Mouse (Mus musculus) adrenal gland, postnatal 10 days (tissue): ENCODE measurements at regions not wholly inside any gene's neighbourhood (a gene's known extent, or its start where the extent isn't known, plus 50 kb on each side); places are given as distances from the start of the nearest gene placed in this dataset.
A peak's percentile ranks its signal among the peaks of the same experiment; 100 is the strongest.

ENCODE experiments used
- DNase-seq: peaks from one replicate; pipeline ENCODE4 v3.0.0; 2021; ENCODE audit warnings: mixed read lengths

DNA sequence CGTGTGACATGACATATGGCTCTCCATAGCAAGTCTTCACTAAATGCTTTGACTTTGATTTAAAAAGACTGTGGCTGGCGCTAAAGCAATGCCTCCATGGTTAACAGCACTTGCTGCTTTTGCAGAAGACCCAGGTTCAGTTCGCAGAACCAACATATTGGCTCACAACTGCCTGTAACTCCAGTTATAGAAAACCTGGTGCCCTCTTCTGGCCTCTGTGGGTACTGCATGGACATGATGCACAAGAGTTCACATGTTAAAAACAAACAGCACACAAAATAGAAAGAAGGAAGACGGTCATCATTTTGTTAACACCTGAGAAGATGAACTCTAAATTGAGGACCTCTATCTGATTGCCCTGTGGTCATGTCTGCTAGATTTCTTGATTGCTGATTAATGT, 423.8 kb downstream of the Rwdd3 start:
- DNase-seq, result peak; percentile 50

DNA sequence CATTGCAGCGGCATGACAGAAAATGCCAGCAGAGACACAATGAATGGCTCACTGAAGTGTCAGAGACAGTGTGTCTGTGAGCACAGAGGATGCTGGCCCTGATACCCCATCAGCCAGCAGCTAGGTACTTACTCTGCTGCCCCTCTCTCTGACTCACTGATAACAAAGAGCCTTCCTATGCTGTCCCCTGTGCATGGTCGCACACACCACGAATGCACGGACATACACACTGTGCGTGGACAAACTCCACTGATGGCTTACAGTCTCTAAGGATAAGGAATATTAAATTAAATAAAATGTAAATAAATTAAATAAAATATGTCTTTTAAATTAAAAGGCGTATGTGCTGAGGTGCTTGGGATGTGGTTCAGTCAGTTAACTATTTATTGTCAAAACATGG, 438.2 kb downstream of the Rwdd3 start:
- no peak for DNase-seq

DNA sequence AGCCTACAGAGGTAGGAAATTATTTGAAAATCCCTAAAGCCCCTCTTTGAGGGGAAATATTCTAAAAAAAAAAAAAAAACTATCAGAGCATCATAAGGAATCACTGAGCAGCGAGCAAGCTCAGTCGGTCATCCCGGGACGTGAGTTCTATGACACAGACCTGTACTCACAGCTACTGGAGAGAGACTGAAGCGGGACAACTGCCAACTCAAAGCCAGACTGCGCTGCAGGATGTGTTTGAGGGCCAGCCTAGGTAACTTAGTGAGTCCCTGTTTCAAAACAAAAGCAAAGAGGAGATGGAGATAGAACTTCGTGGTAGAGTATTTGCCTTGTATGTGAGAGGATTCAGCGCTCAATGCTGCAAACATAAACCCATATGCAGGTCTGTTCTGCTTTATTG, 439.1 kb downstream of the Rwdd3 start:
- no peak for DNase-seq

DNA sequence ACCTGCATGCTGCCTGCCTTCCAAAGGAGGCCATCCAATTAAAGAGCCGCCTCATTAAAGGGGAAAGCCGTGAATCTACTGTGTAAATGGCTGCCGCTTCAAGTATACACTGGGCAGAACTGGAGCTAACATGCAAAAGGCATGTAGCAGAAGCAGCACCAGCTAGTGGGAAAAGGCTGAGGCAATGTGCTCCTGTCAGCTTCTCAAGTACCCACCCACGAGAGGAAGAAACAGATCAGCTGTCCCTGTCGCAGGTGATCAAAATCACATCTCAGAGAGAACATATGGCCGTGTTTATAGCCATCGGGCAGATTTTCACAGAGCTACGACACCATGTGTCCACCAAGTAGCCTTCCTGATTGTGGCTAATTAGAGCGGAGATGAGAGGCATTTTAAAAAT, 440.2 kb downstream of the Rwdd3 start:
- DNase-seq, result no peak

DNA sequence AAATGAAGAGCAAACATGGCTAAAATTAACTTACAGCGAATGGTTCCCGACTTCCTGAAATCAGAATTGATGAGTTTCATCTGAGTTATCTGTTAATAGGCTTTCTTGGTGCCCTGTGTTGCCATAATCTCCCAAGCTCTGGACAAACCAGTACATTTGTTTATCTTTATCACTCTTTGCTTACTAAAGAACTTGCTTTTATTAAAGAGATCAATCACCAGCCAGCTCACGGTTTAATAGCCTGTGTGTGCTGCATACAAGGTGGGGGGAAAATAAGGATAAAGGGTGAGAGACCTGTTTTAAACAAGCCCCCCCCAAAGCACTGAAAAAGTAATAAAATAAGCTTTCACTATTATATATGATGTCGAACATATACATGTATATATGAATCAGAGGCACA, 441.3 kb downstream of the Rwdd3 start:
- no peak for DNase-seq

DNA sequence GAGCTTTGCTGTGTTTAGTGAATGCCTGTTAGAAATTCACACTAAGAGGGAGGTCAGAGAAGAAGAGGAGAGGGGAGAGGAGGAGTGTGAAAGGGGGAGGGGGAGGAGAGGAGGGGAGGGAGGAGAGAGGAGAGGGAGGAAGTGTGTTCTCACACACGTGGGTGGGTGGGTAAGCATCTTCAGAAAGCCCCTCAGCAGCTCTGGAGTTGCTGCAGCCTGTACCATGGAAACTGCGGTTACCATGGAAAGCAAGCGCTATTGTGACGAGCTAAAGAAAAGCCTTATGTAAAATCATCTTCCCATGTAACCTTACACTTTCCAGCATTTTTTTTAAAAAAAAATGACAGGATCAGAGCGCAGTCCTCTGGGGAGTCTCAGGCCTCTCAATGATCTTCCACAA, 441.8 kb downstream of the Rwdd3 start:
- DNase-seq, result no peak

DNA sequence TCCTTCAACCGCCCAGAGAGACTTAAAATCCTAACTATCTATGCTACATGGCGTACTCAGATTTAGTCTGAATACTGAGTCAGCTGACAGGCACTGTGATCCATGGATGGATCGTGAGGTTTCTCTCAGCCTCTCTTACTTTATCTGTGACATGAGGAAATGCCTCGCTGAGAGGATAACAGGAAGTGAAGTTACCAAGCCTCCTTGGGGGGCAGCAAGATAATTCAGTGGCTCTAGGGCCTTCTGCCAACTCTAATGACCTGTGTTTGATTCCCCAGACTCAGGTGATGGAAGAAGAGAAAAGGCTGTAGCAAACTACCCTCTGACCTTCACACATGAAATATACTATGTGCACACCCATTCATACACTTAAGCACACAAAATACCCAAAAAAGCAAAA, 486.3 kb downstream of the Rwdd3 start:
- no peak for DNase-seq

DNA sequence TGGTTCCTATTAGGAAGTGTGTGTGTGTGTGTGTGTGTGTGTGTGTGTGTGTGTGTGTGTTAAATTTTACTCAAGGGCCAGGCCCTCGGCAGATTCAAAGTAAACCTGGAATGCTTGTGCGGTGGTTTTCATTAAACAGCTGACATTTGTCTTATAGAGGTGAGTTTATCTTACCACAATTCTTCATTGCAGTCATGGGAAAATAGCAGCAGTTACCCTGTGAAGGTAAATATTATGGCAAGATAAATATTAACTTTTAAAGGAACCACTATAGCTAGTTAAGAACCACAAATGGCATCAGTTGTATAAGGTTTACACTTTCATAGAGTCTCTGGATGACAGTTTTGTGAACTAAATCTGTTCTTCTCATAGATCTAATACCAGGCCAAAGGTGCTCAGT, 495.6 kb downstream of the Rwdd3 start:
- no peak for DNase-seq

DNA sequence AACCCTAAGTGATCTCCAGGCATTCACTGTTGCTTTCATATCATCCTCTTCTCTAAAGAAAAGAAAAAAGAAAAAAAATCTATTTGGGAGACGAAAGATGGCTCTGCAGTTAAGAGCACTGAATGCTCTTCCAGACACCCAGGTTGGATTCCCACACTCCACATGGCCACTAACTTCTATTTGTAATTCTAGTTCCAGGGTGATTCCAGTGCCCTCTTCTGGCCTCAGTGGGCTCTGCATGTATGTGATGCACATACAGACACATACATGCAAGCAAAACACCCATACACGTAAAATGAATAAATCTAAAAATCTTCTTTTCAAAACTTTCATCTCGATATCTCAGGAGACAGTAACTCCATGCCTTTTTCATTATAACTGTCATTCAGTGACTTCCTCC, 502.8 kb downstream of the Rwdd3 start:
- DNase-seq, result no peak

DNA sequence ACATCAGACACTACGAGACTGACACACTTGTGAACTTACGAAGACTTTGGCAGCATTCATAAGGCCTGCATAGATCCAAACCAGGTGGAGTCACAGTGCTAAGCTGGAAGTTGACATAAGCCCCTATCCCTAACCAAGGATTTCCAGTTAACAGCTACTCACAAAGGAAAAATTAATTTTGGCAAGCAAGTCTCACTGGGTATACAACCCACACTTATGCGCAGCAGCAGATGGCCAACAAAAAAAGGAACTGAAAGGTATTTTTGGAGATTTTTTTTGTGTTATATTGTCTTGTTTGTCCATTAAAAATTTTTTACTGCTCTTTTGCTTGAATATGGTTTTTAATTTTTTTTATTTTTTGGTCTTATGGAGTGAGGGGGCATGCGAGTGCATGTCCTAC, 509.0 kb downstream of the Rwdd3 start:
- DNase-seq, result no peak

DNA sequence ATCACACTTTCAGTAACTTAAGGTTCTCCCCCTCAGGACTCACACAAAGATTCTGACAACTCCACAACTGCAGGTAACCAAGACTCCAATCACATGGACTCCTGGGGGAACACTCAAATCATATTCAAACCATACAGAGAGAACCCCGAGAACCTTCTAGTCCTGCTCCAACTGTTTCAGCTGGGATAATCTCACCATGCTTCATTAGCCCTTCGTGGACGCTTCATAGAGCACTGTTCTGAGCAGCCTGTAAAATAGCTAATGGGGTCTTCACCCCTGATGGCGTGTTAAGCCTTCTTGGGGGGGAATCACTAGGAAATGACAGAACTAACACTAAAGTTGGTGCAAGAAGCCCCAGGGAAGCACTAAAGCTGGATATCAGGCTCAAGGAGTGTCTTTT, 510.7 kb downstream of the Rwdd3 start:
- DNase-seq, result no peak

DNA sequence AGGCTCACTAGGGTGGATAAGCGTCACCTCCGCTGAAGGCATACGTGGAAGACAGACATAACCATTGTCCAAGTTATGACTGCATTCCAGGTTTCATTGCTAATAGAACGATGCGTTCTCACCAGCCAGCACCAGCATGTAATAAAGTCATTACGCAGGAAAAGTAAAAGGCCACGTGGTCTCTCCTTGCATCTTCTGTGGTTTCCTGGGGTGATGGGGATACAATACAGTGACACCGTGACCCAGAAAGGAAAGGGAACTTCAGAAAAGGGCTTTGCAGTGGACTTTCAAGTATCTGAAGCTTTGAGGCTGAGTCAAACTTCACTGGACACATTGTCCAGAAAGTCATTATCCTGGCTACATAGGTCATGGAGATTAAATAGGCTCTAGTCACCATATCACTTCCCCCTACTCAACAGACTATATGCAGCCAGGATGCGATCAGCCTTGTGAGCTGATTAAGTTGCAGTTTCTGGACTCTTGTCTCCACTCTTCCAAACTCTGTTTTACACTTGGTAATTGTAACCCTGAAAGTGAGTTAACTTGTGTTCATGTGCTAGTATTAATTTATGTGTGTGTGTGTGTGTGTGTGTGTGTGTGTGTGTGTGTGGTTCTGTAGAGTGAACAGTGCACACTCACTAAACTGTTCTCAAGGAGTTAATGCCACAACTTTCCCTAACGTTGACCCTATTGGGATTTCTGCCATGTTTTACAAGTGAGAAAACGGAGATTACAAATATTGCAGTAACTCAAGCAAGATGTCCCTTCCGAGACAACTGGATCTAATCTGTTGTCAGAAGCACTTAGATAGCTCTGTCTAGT, 522.2 kb downstream of the Rwdd3 start:
- DNase-seq, result no peak

DNA sequence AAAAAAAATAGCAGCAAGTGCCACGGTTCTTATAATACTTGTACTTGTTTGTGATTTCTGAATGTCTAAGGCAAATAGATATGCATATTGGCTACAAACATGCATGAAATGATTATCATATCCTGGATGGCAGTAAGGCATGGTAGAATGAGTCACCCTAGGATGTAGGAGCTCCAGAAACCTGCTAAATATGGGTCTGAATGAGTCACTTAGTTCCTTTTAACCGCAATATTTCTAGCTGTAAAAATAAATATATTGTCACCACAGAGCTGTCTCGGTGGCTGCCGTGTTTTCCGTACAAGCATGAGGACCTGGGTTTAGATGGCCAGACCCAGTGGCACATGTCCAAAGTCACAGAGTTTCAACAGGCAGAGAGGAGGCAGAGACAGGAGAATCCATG, 523.1 kb downstream of the Rwdd3 start:
- DNase-seq, result no peak

DNA sequence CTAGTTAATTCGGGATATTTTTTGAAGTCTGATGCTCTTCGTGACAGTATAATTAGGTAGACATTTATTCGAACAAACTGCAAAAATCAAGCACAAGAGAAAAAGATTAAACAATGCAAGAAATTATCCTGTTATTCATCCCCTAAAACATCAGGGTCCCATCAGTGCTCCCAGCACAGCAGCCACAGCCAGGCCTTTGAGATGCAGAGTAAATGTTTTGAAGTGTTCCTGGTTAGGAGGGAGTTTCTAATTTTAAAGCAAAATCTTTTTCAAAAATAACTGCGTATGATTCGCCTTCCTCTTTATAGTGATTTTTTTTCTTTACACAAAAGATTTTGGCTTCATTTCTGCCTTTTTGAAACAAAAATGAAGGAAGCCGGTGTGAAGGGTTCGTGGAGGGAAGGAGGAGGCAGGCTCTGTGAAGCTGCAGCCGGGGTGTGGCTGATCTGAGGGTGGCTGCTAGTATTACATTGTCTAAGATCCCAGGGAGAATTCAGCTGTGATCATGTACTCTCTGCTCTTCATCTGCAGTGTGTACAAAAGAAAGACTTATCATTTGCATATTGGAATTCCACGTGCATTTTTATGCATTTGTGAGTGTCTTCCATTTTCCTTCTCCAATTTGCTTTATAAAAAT, 534.7 kb downstream of the Rwdd3 start:
- DNase-seq, result no peak

DNA sequence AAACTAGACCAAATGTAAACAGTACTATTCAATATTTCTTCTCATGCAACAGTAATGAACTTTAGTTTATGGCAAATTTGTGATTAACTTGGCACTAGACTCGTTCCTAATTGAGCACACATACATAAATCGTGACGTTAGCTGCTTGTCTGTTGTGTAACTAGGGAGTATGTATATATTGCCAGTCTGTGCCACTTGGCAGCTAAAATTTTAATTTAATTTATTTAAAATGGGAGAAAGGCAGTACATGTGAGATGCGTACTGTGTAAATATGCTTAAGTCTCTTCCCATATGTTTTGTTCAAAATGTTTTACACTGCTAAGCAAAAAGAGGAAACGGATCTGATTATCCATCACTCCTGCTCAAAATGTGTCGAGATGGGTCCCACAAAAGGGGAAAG, 553.1 kb downstream of the Rwdd3 start:
- DNase-seq, result no peak

DNA sequence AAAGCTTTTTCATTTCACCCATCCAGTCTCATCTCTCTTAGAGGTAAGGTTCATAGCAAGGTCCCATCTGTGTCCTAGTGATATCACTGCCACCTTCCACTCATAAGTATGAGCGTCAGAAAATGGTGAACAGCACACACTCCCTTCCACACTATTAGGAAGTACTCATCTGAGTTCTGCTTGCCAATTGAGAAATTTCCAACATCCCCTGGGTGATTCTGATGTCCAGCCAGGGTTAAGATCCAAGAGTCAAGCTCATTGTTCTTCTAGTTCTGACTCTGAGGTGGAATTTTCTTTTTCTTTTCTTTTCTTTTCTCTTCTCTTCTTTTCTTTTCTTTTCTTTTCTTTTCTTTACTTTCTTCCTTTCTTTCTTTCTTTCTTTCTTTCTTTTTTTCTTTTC, 577.3 kb downstream of the Rwdd3 start:
- no peak for DNase-seq

DNA sequence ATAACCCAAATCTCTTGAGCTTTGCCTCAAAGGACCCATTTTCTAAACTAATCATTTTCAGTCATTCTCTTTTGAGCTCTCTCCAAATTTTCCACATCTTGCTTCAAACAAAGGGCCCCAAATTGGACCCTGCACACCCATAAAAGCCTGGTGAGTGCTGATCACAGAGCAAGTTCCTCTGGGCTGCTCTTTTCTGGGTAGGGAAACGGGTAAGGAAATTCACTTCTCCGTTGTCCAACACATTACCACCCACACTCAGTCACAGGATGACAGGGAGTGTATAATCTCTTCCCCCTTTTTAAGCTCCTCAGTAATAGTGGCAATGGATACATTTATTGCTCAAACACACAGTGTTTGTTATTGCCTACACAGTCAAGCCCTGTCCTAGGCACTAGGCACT, 580.3 kb downstream of the Rwdd3 start:
- DNase-seq, result no peak

DNA sequence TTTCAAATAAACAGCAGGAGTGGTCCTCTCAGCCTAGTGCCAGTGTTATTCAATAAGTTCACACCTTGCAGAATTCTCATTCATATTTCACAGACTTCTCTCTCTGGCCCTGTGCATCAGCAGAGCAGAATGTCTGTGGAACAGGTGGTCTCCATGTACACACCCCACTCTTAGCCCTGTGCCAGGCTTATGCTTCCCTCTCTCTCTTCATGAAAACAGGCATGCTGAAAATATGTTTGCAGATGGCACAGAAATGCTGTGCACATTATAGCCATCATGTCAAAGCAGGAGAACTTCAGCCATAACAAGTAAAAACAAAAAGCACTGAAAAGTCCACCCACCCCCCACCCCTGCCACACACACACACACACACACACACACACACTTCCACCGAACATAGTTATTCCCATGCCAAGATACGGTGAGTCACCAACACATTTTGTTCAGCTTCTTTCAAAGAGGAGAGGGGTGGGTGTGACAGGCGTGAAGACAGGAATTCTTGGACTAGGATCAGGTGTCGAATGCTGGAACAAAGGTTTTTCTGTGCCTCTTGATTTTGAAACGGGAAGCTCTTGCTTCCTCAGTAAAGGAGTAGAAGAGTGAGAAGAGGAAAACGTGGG, 600.6 kb downstream of the Rwdd3 start:
- no peak for DNase-seq

DNA sequence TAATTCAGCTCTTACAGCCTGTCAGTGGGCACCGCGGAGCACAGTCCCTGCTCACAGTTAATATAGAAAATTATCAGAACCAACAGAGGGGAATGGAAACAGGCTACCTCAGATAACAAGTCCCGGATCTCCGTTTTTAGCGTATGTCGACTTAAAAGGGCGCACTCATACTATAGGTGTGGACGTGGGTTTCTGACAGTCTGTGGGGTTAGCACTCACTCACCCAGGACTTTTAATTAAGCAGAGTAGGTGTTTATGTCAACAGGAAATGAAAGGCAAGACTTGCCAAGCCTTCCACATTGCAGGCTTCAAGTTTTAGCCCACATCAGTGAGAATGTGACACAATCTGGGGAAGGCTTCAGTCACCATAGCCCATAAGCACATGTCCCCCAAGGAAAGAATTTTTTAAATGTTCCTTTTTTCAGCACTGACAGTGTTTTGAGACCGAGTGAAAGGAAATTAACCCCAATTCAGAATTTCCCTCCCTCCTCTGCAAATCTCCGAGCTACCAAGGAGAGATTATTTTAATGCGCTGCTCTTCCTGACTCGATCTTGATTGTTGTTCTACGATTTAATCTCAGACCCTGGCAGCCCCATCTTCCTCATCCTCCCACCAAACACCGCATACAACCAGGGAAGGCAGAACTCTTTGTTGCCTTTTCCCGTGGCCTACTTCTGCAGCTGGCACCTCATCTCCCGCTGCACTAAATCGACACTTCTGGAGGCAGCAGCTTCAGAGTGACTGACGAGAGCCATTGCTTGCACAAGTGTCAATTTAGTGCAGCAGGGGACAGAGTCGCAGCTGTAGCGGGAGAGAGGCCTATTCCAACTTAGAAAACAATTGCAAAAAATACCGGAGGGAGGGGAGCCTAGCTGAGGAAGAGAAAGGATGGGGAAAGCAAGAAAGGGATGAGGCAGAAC, 629.7 kb downstream of the Rwdd3 start:
- DNase-seq, result no peak

DNA sequence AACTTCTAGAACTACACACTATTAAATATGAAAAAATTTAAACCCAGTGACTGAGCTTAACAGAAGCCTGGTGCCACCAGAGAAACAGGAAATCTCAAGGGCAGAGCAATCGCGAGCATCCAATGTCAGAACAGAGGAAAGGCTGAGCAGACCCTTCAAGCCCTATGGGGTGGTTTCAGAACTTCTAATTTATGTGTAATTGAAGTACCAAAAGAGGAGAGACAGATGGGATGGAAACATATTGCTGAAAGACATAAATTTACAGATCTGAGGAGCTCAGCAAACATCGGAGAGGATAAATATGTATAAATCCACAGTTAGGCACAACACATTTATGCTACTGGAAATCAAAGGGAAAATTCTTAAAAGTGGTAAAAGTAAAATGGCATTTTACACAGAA, 637.6 kb downstream of the Rwdd3 start:
- DNase-seq, result no peak

DNA sequence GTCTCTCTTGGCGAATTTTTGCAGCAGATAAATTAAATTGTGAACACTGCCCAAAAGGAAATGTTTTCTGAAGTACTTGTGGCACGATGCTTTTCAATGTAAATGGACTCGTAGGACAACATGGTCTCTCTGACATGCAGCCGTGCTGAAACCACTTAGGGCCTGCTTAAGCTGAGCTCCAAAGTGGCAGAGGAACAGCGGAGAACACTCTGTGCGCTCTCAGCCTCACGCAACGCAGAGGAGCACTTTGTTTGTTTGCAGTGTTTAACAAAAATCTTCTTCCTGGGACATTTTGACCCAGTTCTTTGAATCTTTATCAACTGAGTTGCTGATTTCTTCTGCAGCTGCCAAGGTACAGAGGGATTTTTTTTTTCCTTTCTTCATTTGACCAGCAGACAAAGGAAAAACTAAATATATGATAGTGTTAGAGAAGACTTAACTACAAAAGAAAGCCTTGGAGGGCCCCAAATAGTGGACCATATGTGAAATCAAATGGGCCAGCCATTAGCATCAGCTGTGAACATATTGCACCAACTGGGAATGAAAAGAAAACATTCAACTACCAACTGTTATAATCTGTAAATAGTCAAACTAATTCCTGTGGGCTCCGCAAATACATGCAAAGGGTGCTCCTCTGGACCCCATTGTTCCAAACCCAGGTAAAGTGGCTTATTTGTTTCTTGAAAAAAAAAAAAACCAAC, 639.5 kb downstream of the Rwdd3 start:
- DNase-seq, result no peak

DNA sequence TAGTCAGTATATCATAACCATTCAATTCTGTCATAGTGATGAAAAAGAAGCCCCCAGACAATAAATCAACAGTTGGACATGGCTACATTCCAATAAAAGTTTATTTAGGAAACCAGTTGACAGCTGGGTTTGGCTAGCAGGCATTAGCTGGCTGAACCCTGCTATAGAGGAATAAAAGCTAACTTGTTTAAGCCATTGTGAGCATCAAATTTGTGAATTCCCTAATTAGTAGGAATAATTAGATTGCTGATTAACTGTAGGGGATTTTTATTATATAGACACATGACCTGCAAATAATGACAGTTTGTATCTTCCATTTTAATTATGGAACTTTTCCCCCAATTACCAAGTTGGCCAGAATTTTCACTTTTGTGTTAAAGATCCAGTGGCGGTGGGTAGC, 659.8 kb downstream of the Rwdd3 start:
- DNase-seq, result no peak
